Mouse (Mus musculus): ENCODE results near the gene Vmn2r73. TPM values are rescaled to one million over a fixed set of nuclear protein-coding genes. Genes with fewer than 3 reads are reported as not detected.
"Not testable (repeated sequence)": the region's sequence is repeated elsewhere in the genome, so short reads cannot be mapped to it uniquely, and the experiment has no call there.

Vmn2r73 gene
- not detected in 2 replicates for polyA plus RNA-seq (2012; ENCODE audit: insufficient read depth, insufficient read length, low replicate concordance, missing spikeins)

DNA sequence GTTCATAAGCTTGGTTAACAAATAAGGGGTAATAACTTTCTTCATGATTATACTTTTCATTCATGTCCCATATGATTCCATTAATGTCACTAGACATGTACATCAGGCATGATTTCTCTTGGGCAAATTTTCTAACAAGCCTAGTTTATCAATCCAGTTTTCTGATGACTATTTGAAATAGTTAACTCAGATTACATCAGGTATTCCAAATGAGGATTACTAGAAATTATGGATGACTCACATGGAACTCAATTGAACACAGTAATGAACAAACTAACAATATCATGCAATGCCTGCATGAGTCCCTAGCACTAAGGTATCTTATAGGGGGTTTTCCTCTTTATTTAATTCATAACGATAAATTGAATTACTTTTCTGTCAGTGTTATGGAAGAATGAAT, at the start of gene Vmn2r73:
Gene Vmn2r73, minus strand, starts transcription at position 101 of the 400 bp plus-strand sequence.
- Histone ChIP-seq H3K4me3 (ENCODE audit: insufficient read depth, low read depth, low read length) (no peak within 1 kb of the TSS), H3K27ac (ENCODE audit: insufficient read depth, low read depth, low read length) (no peak within 1 kb of the TSS), H3K4me1 (ENCODE audit: control insufficient read depth, insufficient read depth, low read length) (no peaks in the 10 kb centered on the region)
- WGBS = 74% methylated on average over 1 of the region's 1 CpGs
- TF ChIP-seq CTCF (IDR thresholded peaks at IDR 0.05; ENCODE audit: insufficient read depth, low read depth, low read length) (no peak), POLR2A (IDR thresholded peaks at IDR 0.05; ENCODE audit: insufficient read depth, low read depth, low read length) (no peak)

GRCm38 (mm10) chr7:85840090-85840948, 35.7 kb downstream of the Vmn2r73 start:
- no peak for TF ChIP-seq POLR2A (IDR thresholded peaks at IDR 0.05; ENCODE audit: insufficient read depth, low read depth, low read length)
- no peak for TF ChIP-seq CTCF (IDR thresholded peaks at IDR 0.05; ENCODE audit: insufficient read depth, low read depth, low read length)
- WGBS = 25% methylated on average over 2 of the region's 2 CpGs
- H3K27ac ChIP-seq (ENCODE audit: insufficient read depth, low read depth, low read length) = no peak overlapping the region

GRCm38 (mm10) chr7:85818092-85818491, 58.0 kb downstream of the Vmn2r73 start:
- not testable (repeated sequence) for H3K27ac ChIP-seq (ENCODE audit: insufficient read depth, low read depth, low read length)

More at GRCm38 (mm10) chr7:85840090-85840948, 35.7 kb downstream of the Vmn2r73 start:
- H3K4me1 ChIP-seq (ENCODE audit: control insufficient read depth, insufficient read depth, low read length) = no peaks in the 10 kb centered on the region
- no peak overlapping the region for H3K4me3 ChIP-seq (ENCODE audit: insufficient read depth, low read depth, low read length)

More at GRCm38 (mm10) chr7:85818092-85818491, 58.0 kb downstream of the Vmn2r73 start:
- H3K4me1 ChIP-seq (ENCODE audit: control insufficient read depth, insufficient read depth, low read length); H3K4me3 ChIP-seq (ENCODE audit: insufficient read depth, low read depth, low read length): not testable (repeated sequence)
- WGBS = 16% methylated on average over 6 of the region's 6 CpGs

Other genes starting within 250 kb of the Vmn2r73 start
- not detected in 2 replicates for gene Vmn2r72, start 121.2 kb downstream of the Vmn2r73 start, polyA plus RNA-seq (2012; ENCODE audit: insufficient read depth, insufficient read length, low replicate concordance, missing spikeins)
- not detected in 2 replicates for gene Vmn2r74, start 85.4 kb upstream of the Vmn2r73 start, polyA plus RNA-seq (2012; ENCODE audit: insufficient read depth, insufficient read length, low replicate concordance, missing spikeins)

Data from olfactory bulb, adult 2 months (tissue).